Mouse (Mus musculus) embryo, embryonic 9.5 days (tissue): ENCODE data around the gene Gprc5d.

Experiments used
- DNase-seq: peaks from one replicate; pipeline ENCODE4 v3.0.0-alpha.2; 2017; ENCODE audit errors: extremely low spot score

The Gprc5d gene

GRCm38 (mm10) chr6:135118183-135118582, at the start of gene Gprc5d:
Gene Gprc5d, minus strand, starts transcription at chr6:135118283.
- no peak for DNase-seq

GRCm38 (mm10) chr6:135166712-135167111, 48.6 kb upstream of the Gprc5d start:
- DNase-seq = no peak

- no peak for DNase-seq
These were observed 48.2 kb upstream of the Gprc5d start for GRCm38 (mm10) chr6:135166262-135166661.

- DNase-seq = no peak
These were observed 47.6 kb upstream of the Gprc5d start for GRCm38 (mm10) chr6:135165706-135166105.

- no peak for DNase-seq
These were observed 47.1 kb upstream of the Gprc5d start for GRCm38 (mm10) chr6:135165191-135165590.

- no peak for DNase-seq
These were observed 44.8 kb upstream of the Gprc5d start for GRCm38 (mm10) chr6:135162861-135163260.

GRCm38 (mm10) chr6:135162311-135162710, 44.2 kb upstream of the Gprc5d start:
- DNase-seq = no peak

- DNase-seq = no peak
These were observed 43.3 kb upstream of the Gprc5d start for GRCm38 (mm10) chr6:135161356-135161755.

GRCm38 (mm10) chr6:135158509-135158908, 40.4 kb upstream of the Gprc5d start:
- DNase-seq = no peak

- DNase-seq = no peak
These were observed 39.4 kb upstream of the Gprc5d start for GRCm38 (mm10) chr6:135157496-135157895.

- DNase-seq = no peak
These were observed 38.5 kb upstream of the Gprc5d start for GRCm38 (mm10) chr6:135156597-135156996.

- no peak for DNase-seq
These were observed 35.6 kb upstream of the Gprc5d start for GRCm38 (mm10) chr6:135153719-135154118.

- DNase-seq = no peak
These were observed 32.2 kb upstream of the Gprc5d start for GRCm38 (mm10) chr6:135150311-135150710.

- DNase-seq = no peak
These were observed 31.6 kb upstream of the Gprc5d start for GRCm38 (mm10) chr6:135149722-135150121.

GRCm38 (mm10) chr6:135149175-135149574, 31.1 kb upstream of the Gprc5d start:
- no peak for DNase-seq

GRCm38 (mm10) chr6:135148506-135148905, 30.4 kb upstream of the Gprc5d start:
- DNase-seq = no peak

GRCm38 (mm10) chr6:135145976-135146375, 27.9 kb upstream of the Gprc5d start:
- no peak for DNase-seq

- DNase-seq = no peak
These were observed 26.4 kb upstream of the Gprc5d start for GRCm38 (mm10) chr6:135144516-135144915.

GRCm38 (mm10) chr6:135143151-135143550, 25.1 kb upstream of the Gprc5d start:
- DNase-seq = no peak

- no peak for DNase-seq
These were observed 23.5 kb upstream of the Gprc5d start for GRCm38 (mm10) chr6:135141451-135142147.

- no peak for DNase-seq
These were observed 20.7 kb upstream of the Gprc5d start for GRCm38 (mm10) chr6:135138746-135139145.

- no peak for DNase-seq
These were observed 20.1 kb upstream of the Gprc5d start for GRCm38 (mm10) chr6:135138207-135138606.

GRCm38 (mm10) chr6:135137736-135138135, 19.7 kb upstream of the Gprc5d start:
- no peak for DNase-seq
